Mouse (Mus musculus): ENCODE measurements at regions not wholly inside any gene's neighbourhood (a gene's known extent, or its start where the extent isn't known, plus 50 kb on each side); places are given as distances from the start of the nearest gene placed in this dataset.

- peak; percentile 79 for DNase-seq (ENCODE audit: low spot score)
- Histone ChIP-seq H3K9ac (ENCODE audit: low read length) (no peak overlapping the region), H3K4me3 (ENCODE audit: low read depth, low read length) (no peak overlapping the region), H3K36me3 (ENCODE audit: control insufficient read depth, insufficient read depth, low read length) (no peaks in the 10 kb centered on the region), H3K27ac (ENCODE audit: low read depth, low read length) (peak overlapping the region; percentile 20; the same call in 1 of the 2 replicates), H3K4me2 (ENCODE audit: low read depth, low read length, severe bottlenecking) (no peak overlapping the region), H3K9me3 (ENCODE audit: control insufficient read depth, low read length) (no peaks in the 10 kb centered on the region; the same call in 1 of the 2 replicates), H3K27me3 (ENCODE audit: control insufficient read depth, insufficient read depth, low read length) (no peaks in the 10 kb centered on the region), H3K4me1 (replicated peaks; ENCODE audit: control insufficient read depth, insufficient read depth, low read length) (no peaks in the 10 kb centered on the region; the same call in 1 of the 2 replicates)
- ATAC-seq (replicated peaks; ENCODE audit: low FRiP score) = peak; percentile 90
- WGBS = 59% methylated on average over 20 of the region's 20 CpGs
Measured at GRCm38 (mm10) chr7:34538310-34539055, 118.0 kb downstream of the Kctd15 start.

DNA sequence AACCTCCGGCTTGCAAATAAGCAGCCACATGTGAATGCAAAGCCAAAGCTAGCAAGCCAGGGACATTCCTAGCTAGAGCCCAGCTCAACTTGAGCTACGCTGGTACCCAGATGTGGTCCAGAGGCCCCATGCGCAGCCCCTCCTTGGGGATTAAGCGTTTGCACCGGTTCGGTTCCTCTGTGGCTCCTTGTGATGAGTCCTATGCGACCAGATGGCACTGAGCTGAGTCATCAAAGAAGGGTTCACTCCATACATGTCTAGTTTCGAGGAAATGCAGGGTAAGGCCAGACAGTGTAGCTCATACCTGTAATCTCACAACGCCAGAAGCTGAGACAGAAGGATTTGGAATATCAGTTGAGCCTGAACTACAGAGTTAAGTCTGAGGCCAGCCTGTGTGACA lies 119.4 kb downstream of the Kctd15 start:
- no peak for ATAC-seq (replicated peaks; ENCODE audit: low FRiP score)
- Histone ChIP-seq H3K4me3 (ENCODE audit: low read depth, low read length) (no peak overlapping the region), H3K4me1 (replicated peaks; ENCODE audit: control insufficient read depth, insufficient read depth, low read length) (no peaks in the 10 kb centered on the region; the same call in 1 of the 2 replicates), H3K27me3 (ENCODE audit: control insufficient read depth, insufficient read depth, low read length) (no peaks in the 10 kb centered on the region), H3K4me2 (ENCODE audit: low read depth, low read length, severe bottlenecking) (no peak overlapping the region), H3K36me3 (ENCODE audit: control insufficient read depth, insufficient read depth, low read length) (no peaks in the 10 kb centered on the region), H3K9ac (ENCODE audit: low read length) (no peak overlapping the region), H3K9me3 (ENCODE audit: control insufficient read depth, low read length) (no peaks in the 10 kb centered on the region; the same call in 1 of the 2 replicates), H3K27ac (ENCODE audit: low read depth, low read length) (no peak overlapping the region)
- DNase-seq (ENCODE audit: low spot score) = no peak
- 87% methylated on average over 9 of the region's 9 CpGs for WGBS

GRCm38 (mm10) chr7:34534241-34534640 lies 122.3 kb downstream of the Kctd15 start:
- H3K27ac ChIP-seq (ENCODE audit: low read depth, low read length) = no peak overlapping the region

DNA sequence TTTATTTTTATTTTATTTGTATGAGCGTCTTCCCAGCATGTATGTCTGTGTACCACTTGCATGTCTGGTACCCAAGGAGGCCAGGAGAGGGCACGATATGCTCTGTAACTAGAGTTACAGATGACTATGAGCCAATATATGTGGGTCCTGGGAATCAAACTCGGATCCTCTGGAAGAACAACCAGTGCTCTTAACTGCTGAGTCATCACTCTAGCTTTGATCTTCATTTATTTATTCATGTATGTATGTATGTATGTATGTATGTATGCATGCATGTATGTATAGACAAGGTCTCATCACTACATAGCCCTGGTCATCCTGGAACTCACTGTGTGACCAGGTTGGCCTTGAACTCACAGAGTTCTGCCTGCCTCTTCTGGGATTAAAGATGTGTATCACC lies 124.9 kb downstream of the Kctd15 start:
- DNase-seq (ENCODE audit: low spot score) = peak; percentile 24
- Histone ChIP-seq H3K9me3 (ENCODE audit: control insufficient read depth, low read length) (no peaks in the 10 kb centered on the region), H3K9ac (ENCODE audit: low read length) (no peak overlapping the region), H3K27ac (ENCODE audit: low read depth, low read length) (no peak overlapping the region), H3K36me3 (ENCODE audit: control insufficient read depth, insufficient read depth, low read length) (no peaks in the 10 kb centered on the region), H3K27me3 (ENCODE audit: control insufficient read depth, insufficient read depth, low read length) (no peaks in the 10 kb centered on the region), H3K4me3 (ENCODE audit: low read depth, low read length) (no peak overlapping the region), H3K4me1 (replicated peaks; ENCODE audit: control insufficient read depth, insufficient read depth, low read length) (no peaks in the 10 kb centered on the region), H3K4me2 (ENCODE audit: low read depth, low read length, severe bottlenecking) (no peak overlapping the region)
- WGBS = 89% methylated on average over 3 of the region's 3 CpGs
- no peak for ATAC-seq (replicated peaks; ENCODE audit: low FRiP score)

More at GRCm38 (mm10) chr7:34534241-34534640, 122.3 kb downstream of the Kctd15 start:
- no peak overlapping the region for H3K4me2 ChIP-seq (ENCODE audit: low read depth, low read length, severe bottlenecking)
- H3K4me1 ChIP-seq (replicated peaks; ENCODE audit: control insufficient read depth, insufficient read depth, low read length) = no peaks in the 10 kb centered on the region; the same call in 1 of the 2 replicates
- H3K9me3 ChIP-seq (ENCODE audit: control insufficient read depth, low read length) = no peaks in the 10 kb centered on the region
- no peak overlapping the region for H3K4me3 ChIP-seq (ENCODE audit: low read depth, low read length)
- H3K36me3 ChIP-seq (ENCODE audit: control insufficient read depth, insufficient read depth, low read length) = no peaks in the 10 kb centered on the region
- WGBS = 77% methylated on average over 5 of the region's 5 CpGs
- H3K27me3 ChIP-seq (ENCODE audit: control insufficient read depth, insufficient read depth, low read length) = no peaks in the 10 kb centered on the region
- DNase-seq (ENCODE audit: low spot score) (peak; percentile 26), ATAC-seq (replicated peaks; ENCODE audit: low FRiP score) (no peak)
- no peak overlapping the region for H3K9ac ChIP-seq (ENCODE audit: low read length)

GRCm38 (mm10) chr7:34507858-34508257 lies 114.7 kb upstream of the Lsm14a start:
- Histone ChIP-seq H3K36me3 (ENCODE audit: control insufficient read depth, insufficient read depth, low read length) (no peaks in the 10 kb centered on the region), H3K4me1 (replicated peaks; ENCODE audit: control insufficient read depth, insufficient read depth, low read length) (no peaks in the 10 kb centered on the region), H3K9ac (ENCODE audit: low read length) (no peak overlapping the region), H3K27me3 (ENCODE audit: control insufficient read depth, insufficient read depth, low read length) (no peaks in the 10 kb centered on the region), H3K4me3 (ENCODE audit: low read depth, low read length) (no peak overlapping the region), H3K27ac (ENCODE audit: low read depth, low read length) (no peak overlapping the region), H3K9me3 (ENCODE audit: control insufficient read depth, low read length) (no peaks in the 10 kb centered on the region; the same call in 1 of the 2 replicates), H3K4me2 (ENCODE audit: low read depth, low read length, severe bottlenecking) (no peak overlapping the region)
- DNase-seq (ENCODE audit: low spot score) (no peak), ATAC-seq (replicated peaks; ENCODE audit: low FRiP score) (no peak)
- 75% methylated on average over 2 of the region's 2 CpGs for WGBS

DNA sequence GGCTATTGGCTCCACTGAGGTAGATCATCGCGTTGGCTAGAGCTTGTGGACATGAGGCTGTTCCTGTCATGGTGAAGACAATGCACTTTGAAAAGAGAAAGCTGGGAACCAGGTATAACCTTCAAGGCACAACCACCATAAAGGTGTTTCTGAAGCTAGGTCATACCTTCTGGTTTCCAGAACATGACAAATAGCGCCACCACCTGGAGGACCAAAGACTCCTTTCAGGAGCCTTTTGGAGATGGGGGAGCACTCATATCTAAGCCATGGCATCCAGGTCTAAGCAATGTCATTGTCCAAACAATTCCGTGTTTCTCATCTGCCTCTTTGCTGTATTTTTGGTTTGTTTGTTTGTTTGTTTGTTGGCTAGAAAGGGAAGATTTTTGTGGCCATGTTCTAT lies 113.7 kb upstream of the Lsm14a start:
- 62% methylated on average over 4 of the region's 4 CpGs for WGBS
- no peak overlapping the region for H3K4me3 ChIP-seq (ENCODE audit: low read depth, low read length)

GRCm38 (mm10) chr7:34493892-34494291 lies 100.8 kb upstream of the Lsm14a start:
- Histone ChIP-seq H3K4me2 (ENCODE audit: low read depth, low read length, severe bottlenecking) (no peak overlapping the region), H3K27me3 (ENCODE audit: control insufficient read depth, insufficient read depth, low read length) (no peaks in the 10 kb centered on the region), H3K9ac (ENCODE audit: low read length) (no peak overlapping the region), H3K27ac (ENCODE audit: low read depth, low read length) (no peak overlapping the region), H3K4me3 (ENCODE audit: low read depth, low read length) (no peak overlapping the region), H3K36me3 (ENCODE audit: control insufficient read depth, insufficient read depth, low read length) (no peaks in the 10 kb centered on the region), H3K9me3 (ENCODE audit: control insufficient read depth, low read length) (no peaks in the 10 kb centered on the region), H3K4me1 (replicated peaks; ENCODE audit: control insufficient read depth, insufficient read depth, low read length) (no peaks in the 10 kb centered on the region)
- 71% methylated on average over 10 of the region's 10 CpGs for WGBS
- ATAC-seq (replicated peaks; ENCODE audit: low FRiP score) (no peak), DNase-seq (ENCODE audit: low spot score) (no peak)

More for the DNA sequence above, 113.7 kb upstream of the Lsm14a start:
- Histone ChIP-seq H3K27me3 (ENCODE audit: control insufficient read depth, insufficient read depth, low read length) (no peaks in the 10 kb centered on the region), H3K4me1 (replicated peaks; ENCODE audit: control insufficient read depth, insufficient read depth, low read length) (no peaks in the 10 kb centered on the region), H3K27ac (ENCODE audit: low read depth, low read length) (no peak overlapping the region), H3K36me3 (ENCODE audit: control insufficient read depth, insufficient read depth, low read length) (no peaks in the 10 kb centered on the region), H3K4me2 (ENCODE audit: low read depth, low read length, severe bottlenecking) (no peak overlapping the region), H3K9me3 (ENCODE audit: control insufficient read depth, low read length) (no peaks in the 10 kb centered on the region; the same call in 1 of the 2 replicates), H3K9ac (ENCODE audit: low read length) (no peak overlapping the region)
- no peak for ATAC-seq (replicated peaks; ENCODE audit: low FRiP score)
- no peak for DNase-seq (ENCODE audit: low spot score)

GRCm38 (mm10) chr7:34484908-34485598 lies 91.9 kb upstream of the Lsm14a start:
- 77% methylated on average over 18 of the region's 18 CpGs for WGBS
- H3K27ac ChIP-seq (ENCODE audit: low read depth, low read length) = no peak overlapping the region
- DNase-seq (ENCODE audit: low spot score) = no peak
- ATAC-seq (replicated peaks; ENCODE audit: low FRiP score) = no peak
- no peak overlapping the region for H3K4me3 ChIP-seq (ENCODE audit: low read depth, low read length)
- H3K9me3 ChIP-seq (ENCODE audit: control insufficient read depth, low read length) = no peaks in the 10 kb centered on the region
- no peaks in the 10 kb centered on the region for H3K27me3 ChIP-seq (ENCODE audit: control insufficient read depth, insufficient read depth, low read length)
- no peaks in the 10 kb centered on the region for H3K36me3 ChIP-seq (ENCODE audit: control insufficient read depth, insufficient read depth, low read length)
- no peak overlapping the region for H3K9ac ChIP-seq (ENCODE audit: low read length)
- no peaks in the 10 kb centered on the region for H3K4me1 ChIP-seq (replicated peaks; ENCODE audit: control insufficient read depth, insufficient read depth, low read length)
- no peak overlapping the region for H3K4me2 ChIP-seq (ENCODE audit: low read depth, low read length, severe bottlenecking)

Measured in forebrain, embryonic 11.5 days (tissue).